Mouse (Mus musculus) stomach, embryonic 14.5 days (tissue): ENCODE measurements around the gene Nrip3. TPM values are rescaled to one million over a fixed set of nuclear protein-coding genes. Genes with fewer than 3 reads are reported as not detected.

ENCODE experiments used
- ATAC-seq: fragments of 200-750 bp; cut with Nextera tagmentation; 2 replicates; pipeline ENCODE4 v1.8.0; 2017; ENCODE audit warnings: low read depth, moderate TSS enrichment; ENCODE audit not compliant: insufficient number of reproducible peaks, insufficient read depth, low FRiP score
- H3K27ac ChIP-seq: fragments of 300-500 bp; sonication (generic); 2 replicates; pipeline ENCODE4 v1.5.1; 2014; ENCODE audit warnings: mild to moderate bottlenecking, low read length, moderate library complexity, mixed read lengths
- H3K27me3 ChIP-seq: fragments of 300-500 bp; sonication (generic); 2 replicates; pipeline ENCODE4 v1.6.1; 2014; ENCODE audit warnings: low read length, control low read depth, mixed read lengths; ENCODE audit not compliant: control insufficient read depth, insufficient read depth
- H3K36me3 ChIP-seq: fragments of 300-500 bp; sonication (generic); 2 replicates; pipeline ENCODE4 v1.6.1; 2014; ENCODE audit warnings: mild to moderate bottlenecking, control low read depth, low read length, moderate library complexity, mixed read lengths; ENCODE audit not compliant: control insufficient read depth, insufficient read depth
- H3K4me1 ChIP-seq: fragments of 300-500 bp; sonication (generic); 2 replicates; pipeline ENCODE4 v1.6.1; 2014; ENCODE audit warnings: low read length, control low read depth, mixed read lengths; ENCODE audit not compliant: control insufficient read depth, insufficient read depth
- H3K4me2 ChIP-seq: fragments of 300-500 bp; sonication (generic); replicated peaks from 2 replicates; pipeline ENCODE4 v1.6.1; 2014; ENCODE audit warnings: low read depth, low read length, control low read depth
- H3K4me3 ChIP-seq: fragments of 300-500 bp; sonication (generic); 2 replicates; pipeline ENCODE4 v1.5.1; 2014; ENCODE audit warnings: low read depth, low read length, control low read depth
- H3K9ac ChIP-seq: fragments of 300-500 bp; sonication (generic); replicated peaks from 2 replicates; pipeline ENCODE4 v1.6.1; 2014; ENCODE audit warnings: low read depth, mild to moderate bottlenecking, control low read depth, low read length, moderate library complexity, mixed read lengths
- H3K9me3 ChIP-seq: fragments of 300-500 bp; sonication (generic); 2 replicates; pipeline ENCODE4 v1.6.1; 2016; ENCODE audit warnings: low read depth, low read length, control low read depth; ENCODE audit not compliant: control insufficient read depth
- WGBS: fragments of 180-500 bp; shearing (Covaris S2); extraction: QIAGEN DNeasy Blood & Tissue Kit; methylation state at CpG from one replicate; pipeline ENCODE4 v1.1.7; 2014; 5-methylcytosine and 5-hydroxymethylcytosine counted together
- polyA plus RNA-seq: library from polyadenylated mRNA; unstranded; fragments of >200 nt; fragmentation: Nextera tagmentation; extraction: Ambion mirVana; gene quantifications from 2 replicates; pipeline ENCODE4 v1.2.1, GENCODE M21; 2014

Nrip3 gene
- polyA plus RNA-seq, 1 experiment from 2014 or later: 0.94 TPM

DNA sequence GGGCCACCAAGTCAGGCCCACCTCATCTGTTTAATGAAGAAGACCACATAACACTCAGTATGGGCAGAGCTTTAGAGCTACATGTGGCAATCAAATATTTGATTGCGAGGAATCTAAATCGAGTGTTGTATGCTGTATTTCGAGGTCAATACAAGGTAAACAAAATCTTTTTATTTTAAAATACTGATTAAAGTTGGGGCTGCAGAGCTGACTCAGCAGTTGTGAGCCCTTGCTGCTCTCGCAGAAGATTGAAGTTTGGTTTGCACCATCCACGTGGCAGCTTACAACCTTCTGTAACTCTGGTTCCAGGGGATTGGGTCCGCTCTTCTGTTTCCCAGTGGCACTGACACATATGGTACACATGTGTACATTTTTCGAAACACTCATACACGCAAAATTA lies 27.8 kb downstream of the Nrip3 start:
- no peak overlapping the region for H3K27ac ChIP-seq
- 92% methylated on average over 8 of the region's 8 CpGs for WGBS
- H3K36me3 ChIP-seq: no peaks in the 10 kb centered on the region; the same call in 1 of the 2 replicates
- no peaks in the 10 kb centered on the region for H3K9me3 ChIP-seq
- H3K4me3 ChIP-seq: no peak overlapping the region
- H3K4me1 ChIP-seq: peaks cover 8% of the 10 kb centered on the region; the same call in 1 of the 2 replicates
- H3K4me2 ChIP-seq: no peak overlapping the region
- no peak overlapping the region for H3K9ac ChIP-seq
- no peak for ATAC-seq
- no peaks in the 10 kb centered on the region for H3K27me3 ChIP-seq

DNA sequence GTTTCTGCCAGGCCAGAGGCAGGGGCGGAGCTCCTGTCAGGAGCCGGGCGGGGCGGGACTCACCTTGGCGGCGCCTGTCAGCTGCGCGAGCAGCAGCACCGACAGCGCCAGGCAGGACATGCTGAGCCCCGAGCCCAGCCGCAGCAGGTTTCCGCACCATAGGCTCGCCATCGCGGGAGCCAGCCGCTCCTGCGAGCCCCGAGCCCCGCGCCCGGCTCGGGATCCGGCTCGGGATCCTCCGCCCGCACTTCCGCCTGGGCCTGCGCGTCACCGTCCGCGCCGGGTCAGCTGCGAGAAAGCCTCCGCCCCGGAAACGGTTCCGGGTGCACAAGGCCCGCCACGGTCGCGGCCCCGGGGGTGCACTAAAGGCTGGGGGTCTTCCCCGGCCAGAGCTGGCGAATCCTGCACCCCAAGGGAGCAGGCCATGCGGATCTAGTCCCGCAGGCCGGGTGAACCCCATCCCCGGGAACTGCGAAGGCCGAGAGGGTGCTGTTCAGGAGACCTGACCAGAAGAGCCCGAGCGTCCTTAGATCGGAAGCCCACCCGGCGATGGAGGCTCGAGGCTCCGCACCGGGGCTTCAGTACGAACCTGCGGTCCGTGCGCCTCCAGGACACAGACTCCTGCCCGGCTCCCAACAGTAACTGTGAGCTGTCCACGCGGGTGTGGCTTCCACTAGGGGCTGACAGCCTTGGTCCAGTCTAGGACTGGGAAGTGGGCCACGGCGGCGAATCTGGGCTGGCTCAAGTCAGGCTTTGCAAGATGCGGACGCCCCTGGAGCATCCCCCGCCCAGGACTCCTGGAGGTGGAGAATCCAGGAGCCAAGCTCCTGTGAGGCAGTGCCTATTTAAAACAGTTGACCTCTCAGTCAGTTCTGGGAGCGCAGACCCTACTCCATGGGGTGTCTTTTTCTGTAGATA lies 29.6 kb downstream of the Nrip3 start, which contains the start of gene Tmem9b:
Gene Tmem9b, minus strand, starts transcription at position 868 of the 918 bp plus-strand sequence.
- Histone ChIP-seq H3K4me1 (peaks cover 8% of the 10 kb centered on the region; the same call in 1 of the 2 replicates), H3K27ac (peak within 1 kb of the TSS; percentile 86), H3K4me3 (peak within 1 kb of the TSS; percentile 89), H3K9ac (peak within 1 kb of the TSS; percentile 83), H3K36me3 (no peaks in the 10 kb centered on the region; the same call in 1 of the 2 replicates), H3K27me3 (no peaks in the 10 kb centered on the region), H3K9me3 (no peaks in the 10 kb centered on the region), H3K4me2 (peak within 1 kb of the TSS; percentile 65)
- 1% methylated on average over 70 of the region's 74 CpGs for WGBS
- ATAC-seq: peak; percentile 87

DNA sequence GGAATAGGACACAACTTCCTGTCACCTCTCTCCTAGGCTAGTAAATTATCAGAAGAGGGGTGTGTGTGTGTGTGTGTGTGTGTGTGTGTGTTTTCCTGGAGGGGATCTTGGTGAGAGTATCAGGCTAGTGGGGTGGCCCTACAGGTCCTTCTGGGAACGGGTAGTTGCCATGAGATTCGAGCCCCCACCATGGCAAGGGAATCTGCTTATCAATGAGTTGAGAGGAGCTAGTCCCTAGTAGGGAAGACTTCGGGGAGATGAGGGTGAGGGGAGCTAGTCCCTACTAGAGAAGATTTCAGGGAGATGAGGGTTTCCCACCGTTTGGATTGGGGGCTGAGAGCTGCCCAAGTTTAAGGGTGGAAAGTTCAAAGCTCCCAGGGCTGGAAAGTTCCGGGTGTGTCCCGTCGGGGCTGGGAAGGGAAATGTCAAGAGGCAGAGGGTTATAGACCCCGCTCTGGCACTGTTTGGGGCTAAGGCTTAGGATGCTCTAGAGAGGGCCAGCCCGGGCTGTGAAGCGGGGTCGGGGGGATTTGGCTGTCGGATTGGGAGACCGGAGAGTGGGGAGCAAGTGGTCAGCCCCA lies 30.3 kb downstream of the Nrip3 start:
- Histone ChIP-seq H3K4me2 (peak overlapping the region; percentile 65), H3K4me3 (peak overlapping the region; percentile 89), H3K4me1 (peaks cover 8% of the 10 kb centered on the region; the same call in 1 of the 2 replicates), H3K27me3 (no peaks in the 10 kb centered on the region), H3K9me3 (no peaks in the 10 kb centered on the region), H3K27ac (peak overlapping the region; percentile 86; the same call in 1 of the 2 replicates), H3K36me3 (no peaks in the 10 kb centered on the region; the same call in 1 of the 2 replicates), H3K9ac (peak overlapping the region; percentile 83)
- peak; percentile 21 for ATAC-seq
- 4% methylated on average over 13 of the region's 13 CpGs for WGBS

DNA sequence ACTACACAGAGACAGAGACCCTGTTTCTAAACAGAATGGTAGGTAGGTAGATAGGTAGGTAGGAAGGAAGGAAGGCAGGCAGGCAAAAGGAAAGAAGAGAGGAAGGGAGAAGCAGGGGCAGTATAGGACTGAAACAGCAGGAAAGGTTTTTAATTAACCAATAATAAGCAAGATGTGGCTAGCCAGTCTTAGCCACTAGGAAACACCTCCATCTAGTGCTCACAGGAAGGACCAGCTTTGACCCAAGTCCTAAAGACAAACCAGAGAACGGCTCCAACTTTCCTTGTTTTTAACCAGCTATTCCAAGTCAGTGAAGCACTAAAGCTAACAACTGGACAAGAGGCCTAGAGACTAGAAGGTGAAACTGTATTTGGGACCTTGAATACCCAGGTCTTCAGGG lies 34.1 kb downstream of the Nrip3 start:
- Histone ChIP-seq H3K9me3 (no peaks in the 10 kb centered on the region), H3K27ac (no peak overlapping the region), H3K36me3 (peaks cover 9% of the 10 kb centered on the region; the same call in 1 of the 2 replicates), H3K4me2 (no peak overlapping the region), H3K4me1 (no peaks in the 10 kb centered on the region), H3K9ac (no peak overlapping the region), H3K4me3 (no peak overlapping the region), H3K27me3 (no peaks in the 10 kb centered on the region)
- WGBS: 55% methylated on average over 1 of the region's 1 CpGs
- ATAC-seq: no peak

DNA sequence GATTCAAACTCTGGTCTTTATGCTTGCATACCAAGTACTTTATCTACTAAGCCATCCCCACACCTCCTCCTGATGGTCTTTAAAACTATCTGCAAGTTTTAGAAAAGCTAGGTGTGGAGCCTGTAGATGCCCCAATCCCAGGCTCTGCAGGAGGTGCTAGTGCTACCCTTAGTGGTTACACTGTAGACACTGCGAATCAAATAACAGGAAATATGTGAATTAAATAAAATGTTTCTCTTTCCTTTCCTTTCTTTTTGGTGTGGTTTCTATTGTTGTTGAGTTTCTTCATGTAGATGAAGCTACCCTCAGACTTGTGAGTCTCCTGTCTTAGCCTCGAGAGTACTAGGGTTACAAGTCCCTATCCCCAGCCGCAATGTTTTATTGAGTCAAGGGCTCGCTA lies 40.1 kb downstream of the Nrip3 start:
- no peaks in the 10 kb centered on the region for H3K9me3 ChIP-seq

DNA sequence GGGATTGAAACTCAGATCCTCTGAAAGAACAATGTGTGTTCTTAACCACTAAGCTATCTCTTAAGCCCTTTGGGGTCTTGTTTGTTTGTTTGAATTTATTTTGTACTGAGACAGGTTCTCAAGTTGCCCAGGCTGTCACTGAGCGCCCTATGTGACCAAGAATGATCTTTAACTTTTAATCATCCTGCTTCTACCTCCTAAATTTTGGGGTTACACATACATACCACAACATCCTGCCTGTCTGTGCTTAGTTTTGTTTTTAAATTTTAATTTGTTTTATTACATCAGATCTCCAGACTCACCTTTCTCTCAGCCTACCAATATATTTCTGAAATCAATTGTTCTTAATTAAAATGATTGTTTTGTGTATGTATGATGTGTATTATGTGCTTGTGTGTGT lies 40.8 kb downstream of the Nrip3 start:
- H3K4me2 ChIP-seq: no peak overlapping the region
- no peaks in the 10 kb centered on the region for H3K9me3 ChIP-seq
- H3K9ac ChIP-seq: no peak overlapping the region
- ATAC-seq: no peak
- H3K4me1 ChIP-seq: 0 out of 2 replicates have a peak, but pooled peaks cover 3% of the 10 kb centered on the region
- 81% methylated on average over 1 of the region's 1 CpGs for WGBS
- H3K27ac ChIP-seq: peak overlapping the region; percentile 49
- H3K27me3 ChIP-seq: no peaks in the 10 kb centered on the region
- no peak overlapping the region for H3K4me3 ChIP-seq
- peaks cover 11% of the 10 kb centered on the region; the same call in 1 of the 2 replicates for H3K36me3 ChIP-seq

More for the DNA sequence above, 40.1 kb downstream of the Nrip3 start:
- H3K9ac ChIP-seq: no peak overlapping the region
- 0 out of 2 replicates have a peak, but pooled peaks cover 3% of the 10 kb centered on the region for H3K4me1 ChIP-seq
- H3K4me3 ChIP-seq: no peak overlapping the region
- peaks cover 9% of the 10 kb centered on the region; the same call in 1 of the 2 replicates for H3K36me3 ChIP-seq
- no peak for ATAC-seq
- H3K27ac ChIP-seq: peak overlapping the region; percentile 39
- 85% methylated on average over 4 of the region's 4 CpGs for WGBS
- H3K4me2 ChIP-seq: no peak overlapping the region
- H3K27me3 ChIP-seq: no peaks in the 10 kb centered on the region

DNA sequence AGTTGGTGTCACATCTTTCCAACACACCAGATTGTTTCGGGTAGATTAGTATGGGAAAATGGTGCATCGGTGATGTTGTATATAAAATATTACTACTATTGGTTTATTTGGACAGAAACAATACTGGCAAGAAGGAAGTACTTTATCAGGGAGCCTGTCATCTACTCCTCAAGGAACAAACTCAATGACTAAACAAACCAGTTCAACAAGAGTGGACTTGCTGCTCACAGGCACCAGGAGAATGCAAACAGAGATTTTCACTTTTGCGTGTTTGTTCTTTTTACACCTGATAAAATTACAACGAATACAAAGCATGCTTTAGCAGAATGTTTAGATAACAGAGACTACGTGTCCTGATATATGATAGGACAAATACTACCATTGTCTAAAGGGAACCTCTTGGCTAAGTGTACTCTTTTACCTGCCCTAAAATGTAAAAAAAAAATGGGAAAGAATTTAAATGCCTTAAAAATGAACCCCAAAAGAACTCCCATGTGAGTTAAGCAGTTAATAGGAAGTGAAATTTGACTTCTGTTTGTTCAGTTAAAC lies 41.9 kb downstream of the Nrip3 start:
- Histone ChIP-seq H3K36me3 (peaks cover 7% of the 10 kb centered on the region; the same call in 1 of the 2 replicates), H3K4me1 (0 out of 2 replicates have a peak, but pooled peaks cover 3% of the 10 kb centered on the region), H3K9ac (no peak overlapping the region), H3K27ac (peak overlapping the region; percentile 63; the same call in 1 of the 2 replicates), H3K9me3 (no peaks in the 10 kb centered on the region), H3K27me3 (no peaks in the 10 kb centered on the region), H3K4me2 (no peak overlapping the region), H3K4me3 (no peak overlapping the region)
- ATAC-seq: peak; percentile 87
- 47% methylated on average over 5 of the region's 5 CpGs for WGBS

DNA sequence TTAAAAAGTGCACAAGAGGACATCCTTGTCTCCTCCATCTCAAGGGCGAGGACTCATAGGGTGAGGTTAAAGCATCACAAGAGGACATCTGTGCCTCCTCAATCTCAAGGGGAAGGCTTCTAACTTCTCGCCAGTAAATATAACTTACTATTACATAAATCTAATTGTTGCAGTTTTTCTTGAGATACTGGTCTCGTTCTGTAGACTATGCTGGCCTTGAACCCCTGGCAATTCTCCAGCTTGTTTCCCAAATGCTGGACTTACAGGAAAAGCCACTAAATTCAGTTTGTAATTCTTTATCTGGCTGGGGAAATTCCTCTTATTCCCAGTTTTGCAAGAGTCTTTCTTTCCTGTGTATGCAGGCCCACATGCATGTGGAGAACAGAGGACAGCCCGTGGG lies 47.0 kb downstream of the Nrip3 start:
- Histone ChIP-seq H3K4me2 (no peak overlapping the region), H3K9ac (no peak overlapping the region), H3K4me1 (peaks cover 7% of the 10 kb centered on the region; the same call in 1 of the 2 replicates), H3K4me3 (no peak overlapping the region), H3K36me3 (peaks cover 5% of the 10 kb centered on the region; the same call in 1 of the 2 replicates), H3K9me3 (no peaks in the 10 kb centered on the region), H3K27ac (no peak overlapping the region), H3K27me3 (no peaks in the 10 kb centered on the region)
- WGBS: 83% methylated on average over 4 of the region's 4 CpGs
- ATAC-seq: no peak
